Mouse (Mus musculus): ENCODE results near the gene Krt77.

GRCm38 (mm10) chr15:101858673-101859425, 10.7 kb downstream of the Krt77 start:
- TF ChIP-seq CTCF (IDR thresholded peaks at IDR 0.05; ENCODE audit: borderline replicate concordance, control insufficient read depth, extremely low read depth, insufficient read depth, low read length, poor library complexity) (no peak), POLR2A (IDR thresholded peaks at IDR 0.05; ENCODE audit: control insufficient read depth, extremely low read depth, insufficient read depth, low read length, poor library complexity) (no peak)
